Mouse (Mus musculus) liver, embryonic 15.5 days (tissue): ENCODE measurements around the gene Arl6ip1. TPM values are rescaled to one million over a fixed set of nuclear protein-coding genes. Genes with fewer than 3 reads are reported as not detected.
A peak's percentile ranks its signal among the peaks of the same experiment; 100 is the strongest.
"Not testable (repeated sequence)": the region's sequence is repeated elsewhere in the genome, so short reads cannot be mapped to it uniquely, and the experiment has no call there.

Experiments used
- ATAC-seq: fragments of 200-750 bp; cut with Nextera tagmentation; 2 replicates; pipeline ENCODE4 v1.8.0; 2017; ENCODE audit warnings: moderate number of reproducible peaks, mild to moderate bottlenecking, moderate library complexity; ENCODE audit not compliant: insufficient read depth
- H3K27ac ChIP-seq: fragments of 300-500 bp; sonication (generic); replicated peaks from 2 replicates; pipeline ENCODE4 v1.5.1; 2015; ENCODE audit warnings: mild to moderate bottlenecking, inconsistent platforms
- H3K27me3 ChIP-seq: fragments of 300-500 bp; sonication (generic); 2 replicates; pipeline ENCODE4 v1.6.1; 2015; ENCODE audit warnings: mild to moderate bottlenecking, inconsistent platforms
- H3K36me3 ChIP-seq: fragments of 300-500 bp; sonication (generic); replicated peaks from 2 replicates; pipeline ENCODE4 v1.6.1; 2015; ENCODE audit warnings: moderate library complexity, mild to moderate bottlenecking, inconsistent platforms
- H3K4me1 ChIP-seq: fragments of 300-500 bp; sonication (generic); replicated peaks from 2 replicates; pipeline ENCODE4 v1.6.1; 2015; ENCODE audit warnings: inconsistent platforms
- H3K4me2 ChIP-seq: fragments of 300-500 bp; sonication (generic); 2 replicates; pipeline ENCODE4 v1.6.1; 2015; ENCODE audit warnings: moderate library complexity, mild to moderate bottlenecking, inconsistent platforms
- H3K4me3 ChIP-seq: fragments of 300-500 bp; sonication (generic); replicated peaks from 2 replicates; pipeline ENCODE4 v1.5.1; 2015; ENCODE audit warnings: mild to moderate bottlenecking, inconsistent platforms
- H3K9ac ChIP-seq: fragments of 300-500 bp; sonication (generic); 2 replicates; pipeline ENCODE4 v1.6.1; 2015; ENCODE audit warnings: moderate library complexity, mild to moderate bottlenecking, inconsistent platforms
- H3K9me3 ChIP-seq: fragments of 300-500 bp; sonication (generic); replicated peaks from 2 replicates; pipeline ENCODE4 v1.6.1; 2016; ENCODE audit warnings: inconsistent platforms
- WGBS: fragments of 180-500 bp; shearing (Covaris S2); methylation state at CpG from one replicate; pipeline ENCODE4 v1.1.7; 2015; ENCODE audit warnings: mixed read lengths; ENCODE audit not compliant: insufficient replicate concordance; 5-methylcytosine and 5-hydroxymethylcytosine counted together
- polyA plus RNA-seq: library from polyadenylated mRNA; unstranded; fragments of >200 nt; fragmentation: Nextera tagmentation; extraction: Ambion mirVana; gene quantifications from 2 replicates; pipeline ENCODE4 v1.2.1, GENCODE M21; 2015

Gene Arl6ip1
- 250 and 334 TPM in 2 replicates for polyA plus RNA-seq

GRCm38 (mm10) chr7:118129430-118130041 lies at the start of gene Arl6ip1:
Gene Arl6ip1, minus strand, starts transcription at chr7:118129662.
- Histone ChIP-seq H3K9ac (peak within 1 kb of the TSS; percentile 91), H3K27ac (peak within 1 kb of the TSS; percentile 98), H3K9me3 (no peaks in the 10 kb centered on the region), H3K36me3 (peaks cover 27% of the 10 kb centered on the region), H3K27me3 (no peaks in the 10 kb centered on the region), H3K4me2 (peak within 1 kb of the TSS; percentile 91), H3K4me1 (peaks cover 36% of the 10 kb centered on the region), H3K4me3 (peak within 1 kb of the TSS; percentile 91)
- under 1% methylated on average over 39 of the region's 39 CpGs for WGBS
- ATAC-seq: peak; percentile 99

DNA sequence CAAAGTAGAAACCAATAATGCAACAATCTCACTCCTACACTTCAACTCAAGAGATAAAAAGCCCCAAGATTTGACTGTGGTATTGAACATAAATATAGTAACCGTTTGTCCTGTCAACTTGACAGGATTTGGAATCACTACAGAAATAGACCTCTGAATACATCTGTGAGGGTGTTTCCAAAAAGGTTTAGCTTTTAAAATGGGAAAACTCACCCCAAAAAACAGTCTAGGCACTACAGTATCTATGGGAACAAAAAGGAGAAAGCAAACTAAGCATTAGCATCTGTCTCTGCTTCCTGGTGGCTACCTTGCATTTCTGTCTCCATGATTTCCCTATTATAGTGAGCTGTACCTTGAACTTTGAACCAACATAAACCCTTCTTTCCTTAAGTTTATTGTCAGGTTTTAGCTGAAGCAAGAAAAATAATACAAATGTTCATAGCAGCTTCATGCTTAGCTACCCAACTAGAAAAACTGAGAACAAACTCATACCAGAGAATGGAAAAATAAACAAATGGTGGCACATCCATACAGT lies 46.4 kb upstream of the Arl6ip1 start:
- Histone ChIP-seq H3K27ac (no peak overlapping the region), H3K27me3 (no peaks in the 10 kb centered on the region), H3K4me3 (no peak overlapping the region), H3K9ac (no peak overlapping the region), H3K36me3 (peaks cover 70% of the 10 kb centered on the region), H3K4me1 (0 out of 2 replicates have a peak, but pooled peaks cover 2% of the 10 kb centered on the region), H3K9me3 (no peaks in the 10 kb centered on the region), H3K4me2 (no peak overlapping the region)
- 55% methylated on average over 1 of the region's 1 CpGs for WGBS
- no peak for ATAC-seq

- not testable (repeated sequence) for H3K4me2 ChIP-seq, H3K9ac ChIP-seq, H3K4me3 ChIP-seq, H3K4me1 ChIP-seq, H3K9me3 ChIP-seq, H3K27ac ChIP-seq, H3K27me3 ChIP-seq, ATAC-seq
- H3K36me3 ChIP-seq: peaks cover 77% of the 10 kb centered on the region
- WGBS: 62% methylated on average over 2 of the region's 2 CpGs
Observed at GRCm38 (mm10) chr7:118170125-118170524, 40.7 kb upstream of the Arl6ip1 start.

DNA sequence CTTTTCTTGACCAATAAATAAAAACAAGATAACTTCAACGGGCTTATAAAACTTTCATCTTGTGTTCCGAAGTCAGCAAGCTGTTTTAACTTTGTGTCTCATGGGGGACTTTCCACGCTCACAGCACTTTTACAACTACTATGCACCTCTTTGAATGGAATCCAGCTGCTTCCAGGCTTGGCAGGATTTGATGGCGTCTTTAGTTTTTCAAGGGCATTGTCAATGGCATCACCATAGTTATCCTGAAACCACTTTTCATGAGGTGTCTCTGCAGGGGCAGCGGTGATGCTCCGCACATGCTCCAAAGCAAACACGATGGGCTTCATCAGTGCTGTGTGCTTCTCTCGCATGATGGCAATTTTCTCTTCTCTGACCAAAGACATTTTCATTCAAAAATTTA lies 33.5 kb upstream of the Arl6ip1 start:
- Histone ChIP-seq H3K4me1 (no peaks in the 10 kb centered on the region), H3K4me2 (no peak overlapping the region), H3K9me3 (no peaks in the 10 kb centered on the region), H3K27ac (no peak overlapping the region), H3K27me3 (no peaks in the 10 kb centered on the region), H3K36me3 (peaks cover 62% of the 10 kb centered on the region), H3K9ac (no peak overlapping the region), H3K4me3 (no peak overlapping the region)
- ATAC-seq: no peak
- 85% methylated on average over 8 of the region's 8 CpGs for WGBS

DNA sequence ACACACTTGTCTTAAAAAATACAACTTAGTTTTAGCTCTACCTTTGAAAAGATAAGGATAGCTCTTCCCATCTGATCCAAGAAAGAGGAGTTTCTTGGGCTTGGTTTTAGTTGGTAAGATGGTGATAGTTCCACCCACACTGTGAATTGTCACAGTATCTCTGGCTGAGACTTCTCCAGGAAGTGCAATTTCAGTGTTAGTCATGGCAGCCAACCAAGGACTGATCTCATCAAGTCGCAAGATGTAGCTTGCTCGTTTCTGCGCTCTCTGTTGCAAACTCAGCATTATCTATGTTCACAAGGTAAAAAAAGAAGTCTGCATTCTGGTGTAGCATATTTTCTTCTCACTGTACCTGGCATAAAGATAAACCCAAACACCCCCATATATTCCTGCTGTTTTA lies 30.7 kb upstream of the Arl6ip1 start:
- no peak overlapping the region for H3K4me3 ChIP-seq
- peaks cover 67% of the 10 kb centered on the region for H3K36me3 ChIP-seq
- 82% methylated on average over 3 of the region's 3 CpGs for WGBS

GRCm38 (mm10) chr7:118156461-118156860 lies 27.0 kb upstream of the Arl6ip1 start:
- no peak overlapping the region for H3K4me3 ChIP-seq
- ATAC-seq: no peak
- no peak overlapping the region for H3K27ac ChIP-seq
- H3K4me2 ChIP-seq: no peak overlapping the region
- H3K9me3 ChIP-seq: no peaks in the 10 kb centered on the region
- H3K36me3 ChIP-seq: peaks cover 87% of the 10 kb centered on the region
- WGBS: 84% methylated on average over 7 of the region's 7 CpGs
- no peaks in the 10 kb centered on the region for H3K4me1 ChIP-seq
- H3K9ac ChIP-seq: no peak overlapping the region
- no peaks in the 10 kb centered on the region for H3K27me3 ChIP-seq

More for the DNA sequence above, 30.7 kb upstream of the Arl6ip1 start:
- Histone ChIP-seq H3K4me2 (no peak overlapping the region), H3K4me1 (no peaks in the 10 kb centered on the region), H3K9me3 (no peaks in the 10 kb centered on the region), H3K27me3 (no peaks in the 10 kb centered on the region), H3K9ac (no peak overlapping the region), H3K27ac (no peak overlapping the region)
- ATAC-seq: no peak

- H3K9me3 ChIP-seq: no peaks in the 10 kb centered on the region
- H3K27ac ChIP-seq: no peak overlapping the region
- no peak overlapping the region for H3K4me3 ChIP-seq
- no peak overlapping the region for H3K9ac ChIP-seq
- H3K4me1 ChIP-seq: no peaks in the 10 kb centered on the region
- H3K27me3 ChIP-seq: no peaks in the 10 kb centered on the region
- 80% methylated on average over 6 of the region's 6 CpGs for WGBS
- H3K4me2 ChIP-seq: no peak overlapping the region
- no peak for ATAC-seq
- peaks cover 82% of the 10 kb centered on the region for H3K36me3 ChIP-seq
Observed at GRCm38 (mm10) chr7:118154150-118154549, 24.7 kb upstream of the Arl6ip1 start.

DNA sequence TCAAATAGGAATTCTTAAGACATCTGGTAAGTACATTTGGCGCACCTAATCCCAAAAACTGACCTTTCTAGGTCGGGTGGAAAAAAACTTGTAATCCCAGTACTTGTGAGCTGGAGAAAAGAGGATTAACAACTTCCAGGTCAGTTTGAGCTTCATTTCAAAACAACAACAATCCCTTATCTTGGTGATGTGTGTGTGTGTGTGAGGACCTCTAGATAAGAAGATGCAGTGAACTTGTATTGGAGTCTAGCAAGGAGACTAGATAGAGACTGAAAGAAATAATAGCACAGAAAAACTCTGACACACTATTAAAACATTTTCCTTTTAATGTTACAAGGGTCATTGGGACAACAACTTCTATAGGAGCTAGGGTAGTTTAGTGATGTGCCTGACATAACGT lies 14.1 kb upstream of the Arl6ip1 start:
- no peaks in the 10 kb centered on the region for H3K9me3 ChIP-seq
- H3K9ac ChIP-seq: no peak overlapping the region; the same call in 1 of the 2 replicates
- peak; percentile 92 for ATAC-seq
- H3K27ac ChIP-seq: peak overlapping the region; percentile 60
- H3K27me3 ChIP-seq: no peaks in the 10 kb centered on the region
- 56% methylated on average over 3 of the region's 3 CpGs for WGBS
- H3K4me3 ChIP-seq: no peak overlapping the region
- H3K4me2 ChIP-seq: peak overlapping the region; percentile 21
- H3K4me1 ChIP-seq: peaks cover 21% of the 10 kb centered on the region
- peaks cover 72% of the 10 kb centered on the region for H3K36me3 ChIP-seq

GRCm38 (mm10) chr7:118143123-118143522 lies 13.7 kb upstream of the Arl6ip1 start:
- Histone ChIP-seq H3K27ac (peak overlapping the region; percentile 60), H3K4me1 (peaks cover 21% of the 10 kb centered on the region), H3K9me3 (no peaks in the 10 kb centered on the region), H3K36me3 (peaks cover 67% of the 10 kb centered on the region), H3K9ac (no peak overlapping the region; the same call in 1 of the 2 replicates), H3K4me2 (peak overlapping the region; percentile 21), H3K4me3 (no peak overlapping the region), H3K27me3 (no peaks in the 10 kb centered on the region)
- peak; percentile 95 for ATAC-seq
- WGBS: 29% methylated on average over 4 of the region's 4 CpGs

GRCm38 (mm10) chr7:118141271-118141670 lies 11.8 kb upstream of the Arl6ip1 start:
- ATAC-seq: no peak
- no peak overlapping the region for H3K9ac ChIP-seq
- WGBS: 84% methylated on average over 7 of the region's 7 CpGs
- no peak overlapping the region for H3K4me2 ChIP-seq
- no peak overlapping the region for H3K27ac ChIP-seq
- H3K4me3 ChIP-seq: no peak overlapping the region
- H3K36me3 ChIP-seq: peaks cover 72% of the 10 kb centered on the region
- peaks cover 21% of the 10 kb centered on the region for H3K4me1 ChIP-seq
- H3K9me3 ChIP-seq: no peaks in the 10 kb centered on the region
- H3K27me3 ChIP-seq: no peaks in the 10 kb centered on the region

DNA sequence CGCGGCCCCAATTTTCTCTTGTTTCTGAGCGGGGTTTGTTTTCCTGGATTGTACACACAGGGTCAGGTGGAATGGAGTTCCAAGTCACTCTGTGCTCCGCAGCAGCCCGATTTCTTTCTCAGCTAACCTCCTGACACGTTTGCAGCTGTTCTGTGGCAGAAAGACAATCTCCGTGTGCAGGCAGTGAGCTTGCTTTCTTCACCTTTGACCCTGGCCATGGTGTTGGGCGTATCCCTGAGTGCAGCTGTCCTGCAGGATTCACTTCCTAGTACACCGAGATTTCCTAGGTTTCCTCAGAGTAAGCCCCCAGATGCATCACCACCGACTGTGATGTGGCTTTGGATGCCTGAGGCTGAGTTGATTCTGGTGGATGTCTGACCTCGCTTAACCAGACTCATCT lies 5.7 kb upstream of the Arl6ip1 start:
- H3K9ac ChIP-seq: no peak overlapping the region
- H3K9me3 ChIP-seq: no peaks in the 10 kb centered on the region
- H3K4me3 ChIP-seq: no peak overlapping the region
- ATAC-seq: no peak
- peaks cover 48% of the 10 kb centered on the region for H3K36me3 ChIP-seq
- no peak overlapping the region for H3K27ac ChIP-seq
- 76% methylated on average over 11 of the region's 11 CpGs for WGBS
- H3K4me1 ChIP-seq: peaks cover 8% of the 10 kb centered on the region
- no peaks in the 10 kb centered on the region for H3K27me3 ChIP-seq
- no peak overlapping the region for H3K4me2 ChIP-seq
